Mouse (Mus musculus) embryo, embryonic 10.5 days (tissue): ENCODE results near the gene 2410141K09Rik.
"Not testable (repeated sequence)": the region's sequence is repeated elsewhere in the genome, so short reads cannot be mapped to it uniquely, and the experiment has no call there.

Experiments
- DNase-seq: peaks from one replicate; pipeline ENCODE4 v3.0.0-alpha.2; 2015; ENCODE audit warnings: low spot score

Gene 2410141K09Rik

GRCm38 (mm10) chr13:66441018-66441417, at the start of gene 2410141K09Rik:
TSS of gene 2410141K09Rik (minus strand) at chr13:66441118.
- DNase-seq, result not testable (repeated sequence)

- not testable (repeated sequence) for DNase-seq
Measured at GRCm38 (mm10) chr13:66426858-66427257, 14.1 kb downstream of the 2410141K09Rik start.

GRCm38 (mm10) chr13:66414962-66415361, 26.0 kb downstream of the 2410141K09Rik start:
- not testable (repeated sequence) for DNase-seq
